16 mouse cellular contexts compared by ENCODE assay signal in the genomic region with DNA sequence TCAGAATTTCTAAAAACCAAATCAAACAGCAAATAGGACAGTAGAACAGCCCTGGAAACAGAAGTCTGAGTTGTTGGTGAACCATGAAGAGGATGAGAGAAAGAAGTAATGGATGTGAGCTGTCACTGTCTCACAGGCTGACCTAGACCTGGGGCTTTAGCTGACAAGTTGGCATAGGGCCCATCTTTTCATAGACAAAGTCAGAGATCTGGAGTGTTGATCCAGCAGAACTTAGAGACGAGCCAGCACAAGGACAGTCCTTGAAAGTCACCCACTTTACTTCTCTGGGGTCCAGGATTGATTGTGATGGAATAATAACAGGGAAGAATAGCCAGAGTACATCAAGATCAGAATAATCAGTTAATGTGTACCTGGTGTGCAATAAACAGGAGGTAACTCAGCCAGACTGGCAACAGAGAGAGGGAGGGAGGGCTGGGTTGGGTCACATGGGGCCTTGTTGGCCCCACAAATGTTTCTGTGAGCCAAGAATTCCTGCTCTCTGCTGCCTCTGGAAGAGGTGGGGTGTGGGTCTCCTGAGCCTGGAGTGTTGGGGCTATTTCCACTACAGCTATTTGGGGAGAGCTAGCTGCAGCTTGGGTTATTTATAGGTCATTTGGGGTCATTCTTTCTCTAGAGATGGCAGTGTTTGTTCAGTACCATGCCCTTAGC. TPM values are rescaled to one million over a fixed set of nuclear protein-coding genes. Genes with fewer than 3 reads are reported as not detected.
A peak's percentile ranks its signal among the peaks of the same experiment; 100 is the strongest.
DNase-seq lines count a peak whose midpoint lies in the region; ATAC-seq and TF ChIP-seq lines count a peak whose summit lies in the region.
"Had no signal": no experiment of that assay in that cellular context is flagged by ENCODE, and none has a peak within 500 bp of the region (broad histone marks: within the 10 kb centered on the region; RNA-seq: fewer than 3 reads in every experiment).

No protein-coding gene starts in this region.

- peak; percentile 53 for DNase-seq in adrenal gland, postnatal 14 days
- DNase-seq in adrenal gland, adult 18-20 months (ENCODE audit: low spot score in 2 of 2) = no peak
- peak; percentile 82 for DNase-seq in liver, adult 2 months (ENCODE audit: extremely low read depth, low read depth, low spot score)
- DNase-seq in liver, embryonic 11.5 days (ENCODE audit: low spot score) = no peak
- DNase-seq in heart, postnatal 4 days = peak; percentile 53
- peak; percentile 62 for DNase-seq in skeletal muscle tissue, adult 2 months (ENCODE audit: low read depth, low spot score)
- DNase-seq in natural killer cell, adult 2 months (ENCODE audit: low spot score in 2 of 2) = no peak
- no peak for DNase-seq in frontal cortex, postnatal 25 days (ENCODE audit: low spot score in 2 of 2)
- DNase-seq: cerebellum, adult 18-20 months; lung, embryonic 14.5 days; right cerebral cortex, postnatal 25 days; thymus, adult 18-20 months had no signal

- no peak for TF ChIP-seq POLR2A in liver, adult 2 months (IDR thresholded peaks at IDR 0.05; ENCODE audit: extremely low read depth, insufficient read depth, low read length)

- H3K27me3 ChIP-seq in liver, adult 2 months (ENCODE audit: control insufficient read depth, insufficient read depth, low read length) = no peaks in the 10 kb centered on the region
- no peaks in the 10 kb centered on the region for H3K27me3 ChIP-seq in liver, embryonic 11.5 days (replicated peaks; ENCODE audit: control insufficient read depth, insufficient read depth, low read length)
- H3K27me3 ChIP-seq: neural tube, embryonic 13.5 days had no signal

- no peaks in the 10 kb centered on the region for H3K79me2 ChIP-seq in liver, adult 2 months (ENCODE audit: control insufficient read depth, insufficient read depth, low read length)

- H3K4me1 ChIP-seq in liver, adult 2 months (ENCODE audit: control insufficient read depth, insufficient read depth, low read length) = peaks cover 6% of the 10 kb centered on the region
- no peaks in the 10 kb centered on the region for H3K4me1 ChIP-seq in liver, embryonic 11.5 days (replicated peaks; ENCODE audit: control insufficient read depth, insufficient read depth, low read length)
- H3K4me1 ChIP-seq: midbrain, embryonic 10.5 days; neural tube, embryonic 13.5 days had no signal

- 0 out of 2 replicates have a peak, but pooled peaks cover 3% of the 10 kb centered on the region for H3K36me3 ChIP-seq in liver, adult 2 months (ENCODE audit: control insufficient read depth, insufficient read depth, low read length)
- no peaks in the 10 kb centered on the region for H3K36me3 ChIP-seq in liver, embryonic 11.5 days (ENCODE audit: control insufficient read depth, insufficient read depth, low read length)

- no peak for TF ChIP-seq CTCF in liver, adult 2 months (IDR thresholded peaks at IDR 0.05; ENCODE audit: low read depth, low read length)

- no peaks in the 10 kb centered on the region for H3K9me3 ChIP-seq in liver, embryonic 11.5 days (ENCODE audit: control insufficient read depth, low read length)
- H3K9me3 ChIP-seq: midbrain, embryonic 10.5 days; neural tube, embryonic 13.5 days had no signal

- no peak for ATAC-seq in liver, embryonic 11.5 days (replicated peaks; ENCODE audit: low FRiP score)
- ATAC-seq: forebrain, embryonic 14.5 days had no signal

- H3K27ac ChIP-seq in liver, adult 2 months (replicated peaks; ENCODE audit: insufficient read depth, low read depth, low read length) = peak overlapping the region; percentile 61
- no peak overlapping the region for H3K27ac ChIP-seq in liver, embryonic 11.5 days (ENCODE audit: low read depth, low read length)
- H3K27ac ChIP-seq: kidney, postnatal 0 days; midbrain, embryonic 10.5 days; neural tube, embryonic 13.5 days had no signal

- H3K4me3 ChIP-seq in liver, adult 2 months (ENCODE audit: insufficient read depth, low read depth, low read length) = no peak overlapping the region
- no peak overlapping the region for H3K4me3 ChIP-seq in liver, embryonic 11.5 days (ENCODE audit: low read depth, low read length)
- H3K4me3 ChIP-seq: midbrain, embryonic 10.5 days; neural tube, embryonic 13.5 days had no signal

- H3K9ac ChIP-seq in liver, adult 2 months (ENCODE audit: low read depth, low read length) = no peak overlapping the region
- no peak overlapping the region for H3K9ac ChIP-seq in liver, embryonic 11.5 days (ENCODE audit: low read depth, low read length)
- H3K9ac ChIP-seq: lung, embryonic 14.5 days; neural tube, embryonic 13.5 days had no signal

- WGBS in liver, adult 2 months = 15% methylated on average over 1 of the region's 1 CpGs
- 68% methylated on average over 1 of the region's 1 CpGs for WGBS in liver, embryonic 11.5 days

- no peak overlapping the region for H3K4me2 ChIP-seq in liver, embryonic 11.5 days
- H3K4me2 ChIP-seq: lung, embryonic 14.5 days; neural tube, embryonic 13.5 days had no signal

RNA-seq across cellular contexts. Expression of gene Toe1, which starts 10.9 kb away (rescaled TPM):
- total RNA-seq in adrenal gland, postnatal 14 days (2021) = 18.9 and 22.0 TPM in 2 replicates
- 10 to 100 TPM; 13.5 to 14.9 TPM for total RNA-seq in adrenal gland, adult 18-20 months (2021)
- 11.4 and 11.7 TPM in 2 replicates for total RNA-seq in liver, adult 2 months (2014; rRNA removed)
- polyA plus RNA-seq in liver, adult 2 months (2012; rRNA removed) = 8.1 and 10.9 TPM in 2 replicates
- polyA plus RNA-seq in liver, embryonic 11.5 days (2014; fragmentation: Nextera tagmentation; extraction: Ambion mirVana) = 33.0 and 34.2 TPM in 2 replicates
- 10 to 100 TPM; 13.3 to 15.4 TPM for total RNA-seq in heart, postnatal 4 days (2021)

RNA-seq across cellular contexts. Expression of gene Mutyh, which starts 10.9 kb away (rescaled TPM):
- 2.5 and 6.4 TPM in 2 replicates for total RNA-seq in adrenal gland, postnatal 14 days (2021)
- total RNA-seq in adrenal gland, adult 18-20 months (2021) = 1 to 10 TPM; 2.0 to 2.9 TPM
- 0.28 and 1.5 TPM in 2 replicates for total RNA-seq in liver, adult 2 months (2014; rRNA removed)
- 0.29 and 1.2 TPM in 2 replicates for polyA plus RNA-seq in liver, adult 2 months (2012; rRNA removed)
- polyA plus RNA-seq in liver, embryonic 11.5 days (2014; fragmentation: Nextera tagmentation; extraction: Ambion mirVana) = 9.3 and 11.1 TPM in 2 replicates
- 1 to 10 TPM; 4.0 to 4.2 TPM for total RNA-seq in heart, postnatal 4 days (2021)

RNA-seq across cellular contexts. Expression of gene Hpdl, which starts 24.9 kb away (rescaled TPM):
- total RNA-seq in adrenal gland, postnatal 14 days (2021) = 6.1 and 7.0 TPM in 2 replicates
- 1 to 10 TPM; 1.8 to 4.7 TPM for total RNA-seq in adrenal gland, adult 18-20 months (2021)
- total RNA-seq in liver, adult 2 months (2014; rRNA removed) = 0.18 TPM in 1 of 2 replicates, not detected in the other
- polyA plus RNA-seq in liver, adult 2 months (2012; rRNA removed) = 0.11 and 0.15 TPM in 2 replicates
- polyA plus RNA-seq in liver, embryonic 11.5 days (2014; fragmentation: Nextera tagmentation; extraction: Ambion mirVana) = 1.2 and 1.4 TPM in 2 replicates
- 1 to 10 TPM; 1.3 to 2.2 TPM for total RNA-seq in heart, postnatal 4 days (2021)

Comparison
In these comparisons a context has a peak if more than half of its experiments do, and no peak if none do; other contexts are left out.
1. DNase-seq: peak in adrenal gland, postnatal 14 days (single experiment), liver, adult 2 months (single experiment), heart, postnatal 4 days (single experiment) and skeletal muscle tissue, adult 2 months (single experiment); none in adrenal gland, adult 18-20 months (0 of 2), liver, embryonic 11.5 days (single experiment), natural killer cell, adult 2 months (0 of 2) and frontal cortex, postnatal 25 days (0 of 2).